ENCODE assay signal across 9 mouse cellular contexts in the genomic region with DNA sequence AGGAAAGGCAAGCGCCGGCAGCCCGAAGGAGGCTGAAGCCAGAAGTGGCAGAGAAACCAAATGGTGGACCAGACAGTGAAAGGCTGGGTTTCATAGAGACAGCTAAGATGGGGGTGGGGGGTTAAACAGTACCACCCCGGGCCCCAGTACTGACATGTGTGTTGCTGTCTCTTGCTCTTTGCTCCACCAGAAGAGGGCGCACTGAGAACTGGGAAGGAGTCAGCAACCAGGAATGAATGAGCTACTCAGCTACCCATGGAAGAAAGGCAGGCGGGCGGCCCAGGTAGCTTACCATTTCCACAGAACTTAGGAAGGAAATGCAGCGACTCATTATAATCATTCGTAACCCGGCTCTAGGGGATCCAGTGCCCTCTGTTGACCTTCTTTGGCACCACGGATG. TPM values are rescaled to one million over a fixed set of nuclear protein-coding genes. Genes with fewer than 3 reads are reported as not detected.
DNase-seq lines count a peak whose midpoint lies in the region; TF ChIP-seq lines count a peak whose summit lies in the region.
"Had no signal": no experiment of that assay in that cellular context is flagged by ENCODE, and none has a peak within 500 bp of the region (broad histone marks: within the 10 kb centered on the region; RNA-seq: fewer than 3 reads in every experiment).

No protein-coding gene starts in this region.

- H3K9me3 ChIP-seq in MEL (replicated peaks; ENCODE audit: insufficient read depth, low read length), result no peaks in the 10 kb centered on the region
- H3K9me3 ChIP-seq: limb, embryonic 13.5 days had no signal

- no peak overlapping the region for H3K27ac ChIP-seq in left cerebral cortex, adult 2 months
- H3K27ac ChIP-seq in MEL (ENCODE audit: control insufficient read depth, low read depth, low read length), result no peak overlapping the region
- H3K27ac ChIP-seq: limb, embryonic 13.5 days had no signal

- DNase-seq in left cerebral cortex, adult 2 months (ENCODE audit: extremely low spot score in 1 of 2, low spot score in 2 of 2), result peak in 1 of 2 experiments; percentile 52
- DNase-seq in left cerebral cortex, postnatal 10 days (ENCODE audit: extremely low spot score in 1 of 2, low spot score in 2 of 2), result no peak
- peak; percentile 59 for DNase-seq in MEL (ENCODE audit: low read depth, low spot score)
- peak; percentile 64 for DNase-seq in adrenal gland, postnatal 25 days
- peak; percentile 40 for DNase-seq in kidney, postnatal 14 days
- DNase-seq in thymus, postnatal 4 days, result peak; percentile 64
- DNase-seq in right cerebral cortex, postnatal 10 days (ENCODE audit: low spot score in 2 of 2), result no peak

- no peaks in the 10 kb centered on the region for H3K79me2 ChIP-seq in MEL (ENCODE audit: control insufficient read depth, insufficient read depth, low read length, poor library complexity)

- TF ChIP-seq RAD21 in MEL (IDR thresholded peaks at IDR 0.05; ENCODE audit: low read depth, low read length), result peak; percentile 42

- no peak for TF ChIP-seq POLR2A in MEL (IDR thresholded peaks at IDR 0.05; ENCODE audit: control insufficient read depth in 1 of 2, insufficient read depth in 1 of 2, low read depth in 1 of 2, low read length in 2 of 2, poor library complexity in 1 of 2)

- intact Hi-C loops in left cerebral cortex, adult 2 months (cut with DNase I), result loop anchor here (2.0 kb wide), 1 partner anchor 142 kb away; no protein-coding TSS in a partner anchor
- intact Hi-C loops in left cerebral cortex, postnatal 10 days (cut with DNase I), result loop anchor here (10.0 kb wide), 1 partner anchor 144 kb away; no protein-coding TSS in a partner anchor

- H3K27me3 ChIP-seq in MEL (ENCODE audit: control insufficient read depth in 1 of 2, insufficient read depth in 2 of 2, low read length in 2 of 2), result no peaks in the 10 kb centered on the region

- no peak for TF ChIP-seq EP300 in MEL (IDR thresholded peaks at IDR 0.05; ENCODE audit: low read depth in 1 of 2, low read length in 2 of 2)

- H3K36me3 ChIP-seq in MEL (ENCODE audit: control insufficient read depth in 1 of 2, insufficient read depth in 2 of 2, low read length in 2 of 2), result peaks cover 0 to 13% of the 10 kb centered on the region in 2 experiments; a peak in 2 of 4 replicates
- H3K36me3 ChIP-seq: limb, embryonic 13.5 days had no signal

- TF ChIP-seq CTCF in left cerebral cortex, adult 2 months (IDR thresholded peaks at IDR 0.05), result peak; percentile 67
- peak; percentile 67 to 78 (median 69); a peak in 5 of 6 replicates for TF ChIP-seq CTCF in MEL (IDR thresholded peaks at IDR 0.05 in 2 of 3, conservative IDR thresholded peaks at IDR 0.05 in 1 of 3; ENCODE audit: control insufficient read depth in 1 of 3, insufficient read depth in 1 of 3, low read depth in 2 of 3, low read length in 3 of 3, poor library complexity in 1 of 3, severe bottlenecking in 1 of 3)

- no peak overlapping the region for H3K9ac ChIP-seq in MEL (ENCODE audit: control insufficient read depth, low read depth, low read length, poor library complexity, severe bottlenecking)
- H3K9ac ChIP-seq: limb, embryonic 13.5 days had no signal

- H3K4me3 ChIP-seq in left cerebral cortex, adult 2 months, result no peak overlapping the region
- no peak overlapping the region for H3K4me3 ChIP-seq in MEL (ENCODE audit: control insufficient read depth in 1 of 2, insufficient read depth in 1 of 2, low read depth in 2 of 2, low read length in 2 of 2)
- H3K4me3 ChIP-seq: erythroblast, embryonic 14.5 days; limb, embryonic 13.5 days had no signal

- H3K4me1 ChIP-seq in MEL (ENCODE audit: control insufficient read depth in 1 of 2, insufficient read depth in 2 of 2, low read length in 2 of 2), result peaks cover 4 to 18% of the 10 kb centered on the region in 2 experiments

TF ChIP-seq in MEL, 35 proteins besides CTCF, POLR2A, EP300 and RAD21:
- no peak for TF ChIP-seq GATA1 (IDR thresholded peaks at IDR 0.05; ENCODE audit: low read depth, low read length)
- TF ChIP-seq MXI1 (IDR thresholded peaks at IDR 0.05; ENCODE audit: low read depth, low read length), result no peak
- TF ChIP-seq POLR2AphosphoS2 (IDR thresholded peaks at IDR 0.05; ENCODE audit: low read length), result no peak
- no peak for TF ChIP-seq USF2 (IDR thresholded peaks at IDR 0.05; ENCODE audit: borderline replicate concordance in 1 of 2, insufficient read depth in 1 of 2, low read depth in 1 of 2, low read length in 2 of 2)
- peak; percentile 48 for TF ChIP-seq SMC3 (IDR thresholded peaks at IDR 0.05; ENCODE audit: low read depth, low read length)

RNA-seq across cellular contexts. Expression of gene Gbx1, which starts 16.4 kb away (rescaled TPM):
- total RNA-seq in left cerebral cortex, adult 2 months (2021), result under 1 TPM; 0.09 to 0.56 TPM
- total RNA-seq in left cerebral cortex, postnatal 10 days (2021), result under 1 TPM; 0.18 to 0.26 TPM
- 0.08 and 0.36 TPM in 2 replicates for total RNA-seq in MEL (2012; rRNA removed)
- under 1 TPM in 1 of 2 experiments, not detected in 1; 0.49 TPM for polyA plus RNA-seq in MEL (2012; ENCODE audit: insufficient read depth in 1 of 2, insufficient read length in 2 of 2, low read depth in 1 of 2, low replicate concordance in 2 of 2, missing spikeins in 1 of 2)
- total RNA-seq in adrenal gland, postnatal 25 days (2021), result not detected in 2 replicates
- polyA plus RNA-seq: erythroblast, embryonic 14.5 days; limb, embryonic 13.5 days had no signal

RNA-seq across cellular contexts. Expression of gene Asb10, which starts 30.1 kb away (rescaled TPM):
- not detected for total RNA-seq in left cerebral cortex, adult 2 months (2021)
- total RNA-seq in left cerebral cortex, postnatal 10 days (2021), result under 1 TPM; 0.24 to 0.45 TPM
- total RNA-seq in MEL (2012; rRNA removed), result 0.12 and 0.13 TPM in 2 replicates
- polyA plus RNA-seq in MEL (2012; ENCODE audit: insufficient read depth in 1 of 2, insufficient read length in 2 of 2, low read depth in 1 of 2, low replicate concordance in 2 of 2, missing spikeins in 1 of 2), result under 1 TPM in 1 of 2 experiments, not detected in 1; 0.32 TPM
- total RNA-seq in adrenal gland, postnatal 25 days (2021), result 0.67 TPM in 1 of 2 replicates, not detected in the other
- polyA plus RNA-seq: erythroblast, embryonic 14.5 days had no signal

RNA-seq across cellular contexts. Expression of gene 4931409K22Rik, which starts 46.0 kb away (rescaled TPM):
- total RNA-seq in left cerebral cortex, adult 2 months (2021), result under 1 TPM in 1 of 2 experiments, not detected in 1; 0.14 TPM
- not detected for total RNA-seq in left cerebral cortex, postnatal 10 days (2021)
- not detected in 2 replicates for total RNA-seq in MEL (2012; rRNA removed)
- polyA plus RNA-seq in MEL (2012; ENCODE audit: insufficient read depth in 1 of 2, insufficient read length in 2 of 2, low read depth in 1 of 2, low replicate concordance in 2 of 2, missing spikeins in 1 of 2), result not detected
- total RNA-seq in adrenal gland, postnatal 25 days (2021), result not detected in 2 replicates
- polyA plus RNA-seq: erythroblast, embryonic 14.5 days had no signal

RNA-seq across cellular contexts. Expression of gene Agap3, which starts 58.7 kb away (rescaled TPM):
- 100 to 1,000 TPM; 527 to 560 TPM for total RNA-seq in left cerebral cortex, adult 2 months (2021)
- 100 to 1,000 TPM; 488 to 490 TPM for total RNA-seq in left cerebral cortex, postnatal 10 days (2021)
- 104 and 116 TPM in 2 replicates for total RNA-seq in MEL (2012; rRNA removed)
- polyA plus RNA-seq in MEL (2012; ENCODE audit: insufficient read depth in 1 of 2, insufficient read length in 2 of 2, low read depth in 1 of 2, low replicate concordance in 2 of 2, missing spikeins in 1 of 2), result 100 to 1,000 TPM; 138 to 203 TPM
- total RNA-seq in adrenal gland, postnatal 25 days (2021), result 75.6 and 89.0 TPM in 2 replicates

Comparison
In these comparisons a context has a peak if more than half of its experiments do, and no peak if none do; other contexts are left out.
1. DNase-seq: peak in MEL (single experiment), adrenal gland, postnatal 25 days (single experiment), kidney, postnatal 14 days (single experiment) and thymus, postnatal 4 days (single experiment); none in left cerebral cortex, postnatal 10 days (0 of 2) and right cerebral cortex, postnatal 10 days (0 of 2).